Mouse (Mus musculus): ENCODE measurements around the gene Slc2a8.

- TF ChIP-seq CTCF (IDR thresholded peaks at IDR 0.05; ENCODE audit: extremely low read depth, insufficient read depth, low read length) (no peak), POLR2A (IDR thresholded peaks at IDR 0.05; ENCODE audit: extremely low read depth, insufficient read depth, low read length) (no peak)
These were observed 817 bp upstream of the Slc2a8 start for GRCm38 (mm10) chr2:32982700-32983099.

All from cortical plate, adult 2 months (tissue).